15 mouse cellular contexts compared by ENCODE assay signal in the genomic region with DNA sequence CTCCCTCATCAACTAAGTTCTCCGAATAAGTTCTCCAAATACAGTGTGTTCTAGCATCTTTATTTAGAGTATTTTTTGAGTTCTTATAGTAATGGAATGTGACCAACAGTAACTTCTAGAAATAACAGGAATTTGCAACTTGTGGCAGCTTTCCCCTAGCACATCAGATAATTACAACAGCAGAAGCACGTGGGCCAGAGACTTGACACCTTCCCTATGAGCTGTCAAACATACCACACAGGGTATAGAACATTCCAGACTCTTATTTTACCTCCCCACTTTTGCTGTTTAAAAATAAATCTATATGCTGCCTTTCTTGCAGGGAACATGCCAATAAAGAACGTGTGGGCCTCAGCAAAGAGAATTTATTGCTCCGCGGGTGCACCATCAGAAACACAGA.
"Had no signal": no experiment of that assay in that cellular context is flagged by ENCODE, and none has a peak within 500 bp of the region (broad histone marks: within the 10 kb centered on the region; RNA-seq: fewer than 3 reads in every experiment).

No protein-coding gene starts in this region.

- H3K27ac ChIP-seq: liver, embryonic 15.5 days; lung, embryonic 15.5 days; macrophage; midbrain, embryonic 13.5 days; midbrain, embryonic 15.5 days; neural tube, embryonic 12.5 days had no signal

- H3K4me3 ChIP-seq: liver, embryonic 15.5 days; lung, embryonic 15.5 days; megakaryocyte, embryonic 14.5 days; midbrain, embryonic 13.5 days; midbrain, embryonic 15.5 days; neural tube, embryonic 12.5 days had no signal

- DNase-seq: liver, postnatal 0 days; lung, adult 2 months; lung, postnatal 14 days; lung, postnatal 36 days; right cerebral cortex, postnatal 14 days; thymus, adult 2 months; thymus, postnatal 25 days; thymus, postnatal 4 days had no signal
